Mouse (Mus musculus) yolk sac, embryonic 10.5 days (tissue): ENCODE results near the gene Srgap3.

ENCODE experiments used
- DNase-seq: peaks from one replicate; pipeline ENCODE4 v3.0.0-alpha.2; 2017; ENCODE audit warnings: low spot score

Srgap3 gene

DNA sequence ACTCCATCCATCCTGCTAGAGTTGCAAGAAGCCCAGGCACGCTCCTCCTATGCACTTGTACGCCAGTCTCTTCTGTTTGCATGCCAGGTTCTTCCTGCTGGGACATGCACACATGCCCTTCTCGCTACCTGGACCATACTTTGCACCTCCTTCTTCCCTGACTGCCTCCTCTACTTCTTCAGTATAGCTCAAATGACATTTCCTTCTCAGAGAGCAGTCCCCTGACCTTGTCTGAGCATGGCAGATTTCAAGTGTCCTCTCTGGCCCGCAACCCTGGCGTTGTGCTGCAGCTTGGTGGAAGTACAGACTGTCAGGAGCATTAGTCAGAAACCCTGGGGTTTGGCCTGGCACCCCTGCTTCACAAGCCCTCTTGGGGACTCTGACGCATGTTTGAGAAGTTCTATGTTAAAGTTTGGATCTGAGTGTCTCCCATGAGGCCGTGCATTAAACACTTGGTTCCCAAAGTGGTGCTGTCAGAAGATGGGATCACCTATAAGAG is 128.6 kb downstream of the Srgap3 start:
- no peak for DNase-seq

GRCm38 (mm10) chr6:112815604-112816003 is 131.5 kb downstream of the Srgap3 start:
- DNase-seq = no peak

DNA sequence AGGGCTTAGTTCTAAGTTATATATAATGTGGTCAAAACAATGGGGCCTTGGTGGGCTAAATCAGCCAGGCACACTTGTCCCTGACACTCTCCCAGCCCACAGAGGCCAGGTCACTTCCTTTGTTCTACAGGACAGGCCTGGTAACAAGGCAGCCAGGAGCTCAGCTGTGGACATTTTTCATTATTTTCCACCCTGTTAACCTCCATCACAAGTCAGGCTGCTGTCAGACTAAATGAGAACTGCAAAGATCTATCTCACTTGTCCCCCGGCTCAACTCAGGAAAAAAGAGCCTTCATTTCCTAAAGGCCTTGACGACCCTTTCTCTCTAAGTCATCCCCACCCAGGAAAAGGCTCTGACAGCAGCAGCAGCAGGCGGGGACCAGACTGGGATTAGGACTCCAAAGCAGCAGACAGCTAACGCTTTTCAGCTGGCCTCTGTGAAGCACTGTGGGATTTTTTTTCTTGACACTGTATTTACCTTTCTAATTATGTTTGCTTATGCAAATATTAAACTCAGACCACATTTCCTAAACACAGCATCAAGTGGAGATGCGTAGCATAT is 132.5 kb downstream of the Srgap3 start:
- no peak for DNase-seq

GRCm38 (mm10) chr6:112812884-112813283 is 134.2 kb downstream of the Srgap3 start:
- DNase-seq = no peak

GRCm38 (mm10) chr6:112810521-112810830 is 136.6 kb downstream of the Srgap3 start:
- DNase-seq = no peak

DNA sequence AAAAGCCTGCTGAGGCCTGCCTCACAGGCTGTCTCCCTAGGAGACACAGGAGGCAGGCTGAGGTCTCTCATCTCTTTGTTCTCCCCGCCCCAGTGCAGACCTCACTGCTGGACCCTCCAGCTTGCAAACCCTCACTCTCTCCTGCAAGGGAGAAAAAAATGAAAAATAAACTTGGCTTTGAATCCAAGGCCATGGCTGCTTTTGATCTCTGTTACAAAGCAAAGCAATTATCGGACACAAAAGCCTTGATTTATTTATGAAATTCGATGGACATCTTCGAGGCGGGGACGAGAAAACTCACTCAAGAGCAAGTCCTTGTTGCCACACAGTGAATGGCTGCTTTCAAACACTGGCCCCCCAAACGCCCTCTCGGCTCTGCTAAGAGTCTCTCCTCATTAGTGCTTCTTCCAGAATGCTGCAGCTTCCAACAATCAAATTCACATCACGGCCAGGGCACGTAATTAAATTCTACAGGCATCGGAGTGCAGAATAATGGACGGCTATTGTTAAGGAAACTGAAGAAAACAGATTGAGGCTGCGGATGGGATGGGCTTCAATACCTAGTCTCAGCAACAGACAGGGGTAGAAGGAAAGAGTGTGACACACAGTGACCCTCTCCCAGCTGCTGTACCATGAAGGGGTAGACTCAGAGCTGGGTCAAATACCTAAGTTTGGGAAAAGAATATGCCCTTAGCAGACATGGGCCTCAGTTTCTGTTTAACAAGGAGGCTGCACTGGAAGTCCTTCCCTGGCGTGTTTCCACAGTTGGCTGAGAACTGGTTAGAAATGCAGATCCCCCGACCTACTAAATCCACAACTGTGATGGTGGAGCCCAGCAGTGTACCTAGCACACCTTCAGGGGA is 137.2 kb downstream of the Srgap3 start:
- no peak for DNase-seq

DNA sequence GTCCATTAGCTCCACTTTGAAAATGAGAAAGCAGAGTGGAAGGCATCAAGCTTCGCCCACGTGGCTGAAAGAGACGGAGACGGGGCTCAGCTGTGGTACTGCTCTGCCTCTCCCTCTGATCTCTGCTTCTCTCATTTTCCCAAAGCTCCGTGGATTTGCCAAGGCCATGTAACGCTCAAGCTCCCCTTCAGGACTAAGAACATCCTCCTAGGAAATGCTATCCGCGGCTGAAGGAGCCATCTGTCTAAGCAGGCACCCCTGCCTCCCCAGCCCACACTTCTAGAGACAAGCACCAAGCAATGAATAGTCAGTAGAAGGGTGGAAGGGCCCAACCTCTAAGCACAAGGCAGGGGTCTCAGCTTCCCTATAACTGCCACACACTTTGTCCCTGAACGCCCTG is 138.3 kb downstream of the Srgap3 start:
- no peak for DNase-seq

DNA sequence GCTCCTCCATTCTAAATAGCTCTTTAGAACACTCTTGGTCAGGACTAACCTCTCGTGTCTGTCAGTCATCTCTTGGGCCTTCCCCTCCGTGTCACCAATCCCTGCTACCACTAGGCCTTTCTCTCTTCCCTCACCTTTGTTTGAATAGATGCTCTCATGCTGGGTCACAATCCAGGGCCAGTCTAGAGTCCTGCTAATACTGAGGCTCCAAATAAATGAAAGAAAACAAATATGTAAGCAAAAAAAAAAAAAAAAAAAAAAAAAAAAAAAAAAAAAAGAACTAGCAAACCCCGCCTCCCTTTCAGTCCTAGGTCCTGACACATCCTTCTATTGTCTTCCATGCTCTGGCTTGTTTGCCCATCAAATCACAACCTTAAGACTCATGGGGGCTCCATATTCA is 145.1 kb downstream of the Srgap3 start:
- no peak for DNase-seq

- DNase-seq = no peak
These were observed 148.7 kb downstream of the Srgap3 start for GRCm38 (mm10) chr6:112798378-112798777.

GRCm38 (mm10) chr6:112796607-112797006 is 150.5 kb downstream of the Srgap3 start:
- no peak for DNase-seq

- no peak for DNase-seq
These were observed 153.2 kb downstream of the Srgap3 start for GRCm38 (mm10) chr6:112793887-112794286.

- DNase-seq = no peak
These were observed 157.2 kb downstream of the Srgap3 start for GRCm38 (mm10) chr6:112789901-112790300.

- DNase-seq = no peak
These were observed 158.4 kb downstream of the Srgap3 start for GRCm38 (mm10) chr6:112788617-112789016.

DNA sequence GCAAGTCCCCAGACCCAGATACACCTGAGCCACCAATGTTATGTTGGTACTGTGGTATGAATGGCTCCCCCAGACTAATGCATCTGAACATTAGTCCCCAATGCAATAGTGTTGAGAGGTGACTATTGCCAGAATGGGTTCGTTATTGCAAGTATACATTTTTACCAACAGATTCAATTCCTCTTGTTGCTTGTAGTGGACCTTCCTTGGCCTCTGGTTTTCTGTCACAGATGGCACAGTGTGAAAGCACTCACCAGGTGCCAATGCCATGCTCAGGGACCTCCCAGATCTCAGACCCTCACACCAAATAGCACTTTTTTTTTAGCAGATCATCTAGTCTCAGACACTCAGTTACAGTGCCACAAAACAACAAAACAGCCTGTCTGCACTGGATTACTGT is 158.9 kb downstream of the Srgap3 start:
- DNase-seq = no peak

DNA sequence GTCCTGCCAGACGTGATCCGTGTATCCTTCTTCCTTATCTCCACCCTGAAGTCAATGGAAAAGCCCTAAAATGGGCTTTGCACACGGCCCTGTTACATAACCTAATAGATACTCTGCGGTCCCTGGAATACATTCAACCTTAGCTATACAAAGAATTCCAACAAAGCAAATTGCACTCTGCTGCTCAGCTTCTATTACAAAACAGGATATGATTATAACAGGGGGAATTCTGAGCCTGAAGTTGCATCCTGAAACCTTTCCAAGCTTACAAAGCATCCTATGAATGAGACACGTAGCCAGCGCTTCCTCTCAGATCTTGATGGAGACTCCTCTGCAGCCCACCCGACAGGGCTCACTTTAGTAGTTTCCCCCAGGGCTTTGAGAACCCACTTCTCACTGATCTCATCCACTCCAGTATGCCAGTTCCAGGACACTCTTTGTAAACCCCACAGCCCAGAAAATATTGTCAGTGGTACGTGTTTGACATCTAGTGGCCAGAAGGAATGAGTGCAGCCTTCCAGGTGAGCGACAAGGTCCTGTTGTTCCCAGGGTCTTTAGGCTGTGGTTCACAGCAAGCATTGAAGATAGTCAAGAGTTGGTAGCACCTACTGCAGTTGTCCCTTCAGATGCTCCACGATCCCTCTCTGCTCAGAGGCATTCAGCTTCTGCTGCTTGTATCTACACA is 165.5 kb downstream of the Srgap3 start:
- no peak for DNase-seq

DNA sequence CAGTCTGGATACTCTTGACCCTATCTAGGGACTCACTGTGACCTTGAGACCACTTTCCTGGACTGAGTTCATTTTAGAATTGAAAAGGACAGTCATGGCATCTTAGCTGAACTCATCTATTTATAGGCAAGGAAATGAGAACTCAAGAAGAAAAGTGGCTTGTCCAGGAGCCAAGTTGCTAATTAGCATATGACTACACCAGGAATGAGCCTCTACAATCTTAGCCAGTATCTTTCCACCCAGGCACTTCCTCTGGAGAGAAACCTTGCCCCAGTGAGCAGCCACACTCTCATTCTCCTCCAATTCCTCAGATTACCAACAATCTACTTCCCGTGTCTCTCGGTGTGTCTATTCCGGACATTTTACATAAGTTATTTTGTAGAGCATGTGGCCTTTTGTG is 168.9 kb downstream of the Srgap3 start:
- no peak for DNase-seq

DNA sequence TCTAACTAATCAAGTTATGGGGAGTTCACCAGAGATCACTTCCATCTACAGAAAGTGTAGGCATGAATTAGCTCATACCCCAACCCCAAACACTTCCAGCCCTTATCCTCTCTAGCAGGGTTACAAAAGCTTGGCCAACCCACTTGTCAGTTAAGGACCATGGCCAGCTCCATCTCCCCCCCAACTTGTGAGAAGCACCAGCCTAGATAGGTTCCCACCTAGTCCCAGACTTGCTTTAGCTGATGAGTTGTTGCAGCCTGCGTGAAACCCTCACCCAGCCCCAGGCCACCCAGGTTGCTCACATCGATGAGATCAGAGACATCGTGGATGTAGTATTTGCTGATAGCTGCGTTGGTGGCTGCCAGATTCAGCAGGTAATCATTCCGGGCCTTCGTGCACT is 170.3 kb downstream of the Srgap3 start:
- no peak for DNase-seq

GRCm38 (mm10) chr6:112773754-112774153 is 173.3 kb downstream of the Srgap3 start:
- DNase-seq = no peak

DNA sequence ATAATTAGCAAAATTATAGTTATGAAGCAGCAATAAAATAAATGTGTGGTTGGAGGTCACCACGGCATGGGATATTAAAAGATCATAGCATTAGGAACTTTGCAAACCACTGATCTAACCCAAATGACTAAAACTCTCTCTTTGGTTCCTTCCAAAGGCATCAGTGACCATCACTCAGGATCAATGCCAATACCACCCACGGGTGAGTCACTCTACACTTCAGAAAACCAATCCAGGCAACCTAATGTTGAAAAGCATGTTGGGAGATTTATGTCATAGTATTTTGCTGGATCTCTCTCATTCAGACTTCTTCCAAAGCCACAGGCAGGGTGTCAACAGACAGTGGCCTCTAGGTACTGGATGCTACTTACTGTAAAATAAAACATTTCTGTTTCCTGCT is 176.1 kb downstream of the Srgap3 start:
- DNase-seq = no peak

DNA sequence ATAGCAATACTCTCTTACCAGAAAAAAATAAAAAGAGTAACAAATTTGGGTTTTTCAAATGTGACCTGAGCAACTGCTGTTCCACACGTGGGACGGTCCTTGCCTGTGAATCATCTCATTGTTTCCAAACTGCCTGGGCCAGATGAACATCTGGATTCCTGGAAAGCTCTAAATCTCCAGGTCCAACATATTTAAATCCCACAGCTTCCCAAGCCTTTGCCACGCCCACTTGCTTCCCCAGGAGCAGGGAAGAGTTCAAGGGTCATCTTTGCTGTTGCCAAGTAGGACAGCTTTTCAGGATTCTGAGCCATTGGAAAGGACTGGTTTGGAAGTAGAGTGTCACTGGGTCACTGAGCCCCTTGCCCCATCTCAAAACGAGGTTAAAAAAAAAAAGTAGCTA is 188.5 kb downstream of the Srgap3 start:
- peak; percentile 64 for DNase-seq

GRCm38 (mm10) chr6:112756866-112757265 is 190.2 kb downstream of the Srgap3 start:
- no peak for DNase-seq

DNA sequence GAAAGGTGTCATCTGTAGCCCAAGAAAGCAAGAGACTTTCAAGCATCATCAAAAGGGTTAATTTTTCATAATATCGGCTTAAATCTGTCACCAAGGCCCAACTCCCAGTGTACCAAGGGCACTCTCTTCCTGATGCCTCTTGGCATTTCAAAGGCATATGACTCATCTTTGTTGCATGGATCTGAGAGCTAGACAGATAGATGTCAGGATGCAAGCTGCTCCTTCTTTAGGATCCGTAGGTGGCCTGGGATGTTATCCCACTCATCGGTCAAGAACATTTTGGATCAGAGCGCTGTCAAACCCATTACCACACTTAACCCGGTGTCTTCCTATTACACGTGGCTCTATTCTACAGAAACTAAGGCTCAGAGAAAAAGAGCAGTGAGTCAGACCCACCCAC is 192.1 kb downstream of the Srgap3 start:
- DNase-seq = no peak

GRCm38 (mm10) chr6:112752517-112752916 is 194.5 kb downstream of the Srgap3 start:
- DNase-seq = no peak
